Mouse (Mus musculus) testis, adult 2 months (tissue): ENCODE results near the gene Ergic1. TPM values are rescaled to one million over a fixed set of nuclear protein-coding genes. Genes with fewer than 3 reads are reported as not detected.

Experiments used
- H3K27ac ChIP-seq: fragments of 200-500 bp; 2 replicates; pipeline ENCODE4 v1.5.1; 2012; ENCODE audit warnings: low read depth, low read length; ENCODE audit not compliant: control insufficient read depth, insufficient read depth
- H3K27me3 ChIP-seq: fragments of 200-500 bp; 2 replicates; pipeline ENCODE4 v1.6.1; 2012; ENCODE audit warnings: mild to moderate bottlenecking, low read length, moderate library complexity; ENCODE audit not compliant: control insufficient read depth, insufficient read depth
- H3K36me3 ChIP-seq: fragments of 200-500 bp; 2 replicates; pipeline ENCODE4 v1.6.1; 2012; ENCODE audit warnings: mild to moderate bottlenecking, low read length; ENCODE audit not compliant: control insufficient read depth, insufficient read depth
- H3K4me1 ChIP-seq: fragments of 200-500 bp; 2 replicates; pipeline ENCODE4 v1.6.1; 2012; ENCODE audit warnings: low read length; ENCODE audit not compliant: control insufficient read depth, insufficient read depth
- H3K4me3 ChIP-seq: fragments of 200-500 bp; 2 replicates; pipeline ENCODE4 v1.5.1; 2012; ENCODE audit warnings: low read depth, mild to moderate bottlenecking, low read length, moderate library complexity, mixed read lengths; ENCODE audit not compliant: control insufficient read depth
- CTCF ChIP-seq: fragments of 200-500 bp; IDR thresholded peaks from 2 replicates; pipeline ENCODE4 v1.5.1; 2012; ENCODE audit warnings: low read depth, mild to moderate bottlenecking, inconsistent platforms, low read length, moderate library complexity; ENCODE audit not compliant: control insufficient read depth, insufficient read depth, insufficient replicate concordance
- POLR2A ChIP-seq: fragments of 200-500 bp; IDR thresholded peaks from 2 replicates; pipeline ENCODE4 v1.6.1; 2012; ENCODE audit warnings: low read depth, mild to moderate bottlenecking, inconsistent platforms, low read length, moderate library complexity; ENCODE audit not compliant: control insufficient read depth
- polyA plus RNA-seq: library from polyadenylated mRNA; depleted of rRNA; stranded (reverse); fragments of >200 nt; gene quantifications from 2 replicates; pipeline ENCODE4 v1.2.3, GENCODE M21; 2012

The Ergic1 gene
- polyA plus RNA-seq, 1 experiment = 115 TPM

DNA sequence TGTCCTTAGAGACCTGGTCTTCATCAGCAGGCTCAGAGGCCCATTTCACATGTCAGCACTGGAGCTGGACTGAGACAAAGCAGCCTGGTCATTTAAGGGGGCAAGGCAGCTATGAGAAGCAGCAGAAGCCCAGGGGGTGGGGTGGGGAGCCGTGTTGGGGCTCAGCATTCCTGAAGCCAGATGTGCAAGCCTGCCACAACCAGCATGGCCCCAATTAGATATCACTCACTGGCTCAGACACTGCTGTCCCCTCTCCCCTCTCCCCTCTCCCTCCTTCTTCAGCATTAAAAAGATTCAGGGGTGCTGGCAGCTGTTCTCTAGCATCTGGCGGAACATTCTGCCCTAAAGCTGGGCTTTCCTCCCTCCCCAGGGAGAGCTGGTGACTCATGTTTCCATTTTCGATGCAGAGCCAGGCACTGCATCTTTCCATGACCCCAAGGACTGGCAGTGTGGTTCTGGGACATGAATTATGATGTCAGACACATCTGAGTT lies 30.7 kb upstream of the Ergic1 start:
- Histone ChIP-seq H3K36me3 (no peaks in the 10 kb centered on the region), H3K27me3 (no peaks in the 10 kb centered on the region), H3K27ac (no peak overlapping the region), H3K4me3 (no peak overlapping the region), H3K4me1 (no peaks in the 10 kb centered on the region; the same call in 1 of the 2 replicates)
- no peak for TF ChIP-seq CTCF
- TF ChIP-seq POLR2A = no peak

DNA sequence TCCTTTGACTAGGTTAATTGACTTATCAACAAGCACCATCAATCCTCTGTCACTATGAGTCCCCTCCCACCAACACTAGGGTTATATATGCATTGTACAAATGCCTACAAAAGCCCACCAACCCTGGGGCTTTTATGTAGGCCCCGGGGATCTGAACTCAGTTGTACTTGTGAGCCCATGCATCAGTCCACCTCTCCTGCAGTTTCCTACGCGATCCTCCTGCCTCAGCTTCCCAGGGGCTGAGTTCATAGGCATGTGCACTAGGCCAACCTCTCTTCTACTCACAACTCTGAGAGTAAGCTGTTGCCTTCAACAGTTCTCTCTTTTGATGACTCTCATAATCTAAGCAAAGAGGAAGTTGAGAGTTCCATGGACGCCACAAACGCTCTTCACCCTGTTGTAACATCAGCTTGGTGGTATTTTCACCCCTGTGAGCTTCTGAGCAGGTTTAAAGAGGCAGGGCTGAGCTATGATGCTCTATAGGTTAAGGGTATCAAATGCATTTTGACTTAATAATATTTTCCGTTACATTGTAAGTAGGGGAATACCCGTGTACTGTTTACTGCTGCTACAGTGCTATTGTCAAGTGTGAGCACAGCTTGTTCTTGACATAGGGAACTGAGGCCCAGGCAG lies 29.8 kb upstream of the Ergic1 start:
- Histone ChIP-seq H3K4me3 (no peak overlapping the region), H3K36me3 (no peaks in the 10 kb centered on the region), H3K27me3 (no peaks in the 10 kb centered on the region), H3K27ac (no peak overlapping the region), H3K4me1 (no peaks in the 10 kb centered on the region; the same call in 1 of the 2 replicates)
- TF ChIP-seq CTCF (no peak), POLR2A (no peak)

DNA sequence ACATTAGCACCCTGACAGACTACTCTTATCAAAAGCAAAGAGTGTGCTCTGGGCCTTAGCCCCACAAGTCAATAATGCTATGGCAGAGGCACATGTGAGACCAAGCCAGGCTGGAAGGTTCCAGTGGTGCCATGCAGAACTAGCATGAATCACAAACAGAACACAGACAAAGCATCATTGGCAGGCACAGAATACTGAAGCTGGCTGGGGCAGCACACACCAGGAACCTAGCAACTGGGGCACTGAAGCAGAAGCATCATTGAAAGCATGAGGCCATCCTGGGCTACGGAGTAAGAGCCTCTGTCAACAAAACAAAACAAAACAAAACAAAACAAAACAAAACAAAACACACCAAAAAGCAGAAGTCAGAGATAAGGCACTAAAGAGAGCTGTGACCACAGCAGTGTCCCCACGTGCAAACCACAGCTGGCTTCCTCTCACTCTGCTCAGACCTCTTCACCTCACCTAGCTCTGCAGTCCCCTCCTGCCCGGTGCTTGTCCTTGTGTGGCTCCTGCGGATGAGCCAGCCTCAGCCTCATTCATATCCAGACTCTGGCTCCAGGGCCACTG lies 28.7 kb upstream of the Ergic1 start:
- Histone ChIP-seq H3K27me3 (no peaks in the 10 kb centered on the region), H3K27ac (no peak overlapping the region), H3K36me3 (no peaks in the 10 kb centered on the region), H3K4me1 (no peaks in the 10 kb centered on the region; the same call in 1 of the 2 replicates), H3K4me3 (no peak overlapping the region)
- TF ChIP-seq CTCF (no peak), POLR2A (no peak)

DNA sequence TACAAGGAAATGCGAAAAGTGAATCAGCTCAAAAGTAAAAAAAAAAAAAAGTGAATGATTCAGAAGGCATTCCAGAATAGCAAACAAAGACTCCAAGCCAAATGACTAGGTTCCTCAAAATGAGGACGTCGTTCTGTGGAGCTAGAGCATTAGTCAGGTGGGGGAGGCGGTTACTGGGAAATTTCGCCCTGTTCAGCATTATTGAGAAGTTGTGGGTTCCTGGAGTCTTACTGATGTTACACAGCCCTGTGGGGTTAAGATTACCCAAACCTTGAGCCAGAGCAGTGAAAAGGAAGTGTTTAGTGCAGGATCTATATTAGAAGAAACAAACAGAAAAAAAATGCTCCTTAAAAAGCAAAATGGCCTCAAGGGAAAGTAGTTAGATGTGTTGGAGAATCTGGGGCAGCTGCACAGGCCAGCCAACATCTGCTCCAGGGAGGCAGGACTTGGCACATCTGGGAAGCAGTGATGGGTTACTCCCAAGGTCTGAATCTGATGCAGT lies 27.4 kb upstream of the Ergic1 start:
- Histone ChIP-seq H3K4me3 (no peak overlapping the region), H3K4me1 (no peaks in the 10 kb centered on the region; the same call in 1 of the 2 replicates), H3K27me3 (no peaks in the 10 kb centered on the region), H3K36me3 (no peaks in the 10 kb centered on the region), H3K27ac (peak overlapping the region; percentile 25; the same call in 1 of the 2 replicates)
- TF ChIP-seq CTCF (no peak), POLR2A (no peak)

DNA sequence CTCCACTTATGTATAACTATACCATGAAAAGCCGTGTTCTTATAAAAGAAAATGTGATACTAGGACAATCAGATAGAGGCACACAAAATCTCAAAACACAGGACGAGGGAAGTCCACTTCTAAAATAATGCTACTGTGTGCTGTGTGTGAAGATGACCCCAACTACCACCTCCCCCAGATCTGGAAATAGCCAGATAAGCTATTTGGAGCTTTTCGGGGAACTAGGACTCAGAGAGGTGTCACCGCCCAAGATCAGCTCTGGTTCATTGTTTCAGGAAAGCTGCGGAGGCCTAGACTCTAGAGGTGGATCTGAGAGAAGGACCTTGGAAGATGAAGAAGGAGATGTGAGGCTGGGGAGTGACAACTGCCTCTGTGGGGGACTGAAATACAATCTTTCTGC lies 26.6 kb upstream of the Ergic1 start:
- Histone ChIP-seq H3K27ac (peak overlapping the region; percentile 49; the same call in 1 of the 2 replicates), H3K4me3 (no peak overlapping the region), H3K27me3 (no peaks in the 10 kb centered on the region), H3K4me1 (no peaks in the 10 kb centered on the region; the same call in 1 of the 2 replicates), H3K36me3 (no peaks in the 10 kb centered on the region)
- no peak for TF ChIP-seq CTCF
- TF ChIP-seq POLR2A = no peak

DNA sequence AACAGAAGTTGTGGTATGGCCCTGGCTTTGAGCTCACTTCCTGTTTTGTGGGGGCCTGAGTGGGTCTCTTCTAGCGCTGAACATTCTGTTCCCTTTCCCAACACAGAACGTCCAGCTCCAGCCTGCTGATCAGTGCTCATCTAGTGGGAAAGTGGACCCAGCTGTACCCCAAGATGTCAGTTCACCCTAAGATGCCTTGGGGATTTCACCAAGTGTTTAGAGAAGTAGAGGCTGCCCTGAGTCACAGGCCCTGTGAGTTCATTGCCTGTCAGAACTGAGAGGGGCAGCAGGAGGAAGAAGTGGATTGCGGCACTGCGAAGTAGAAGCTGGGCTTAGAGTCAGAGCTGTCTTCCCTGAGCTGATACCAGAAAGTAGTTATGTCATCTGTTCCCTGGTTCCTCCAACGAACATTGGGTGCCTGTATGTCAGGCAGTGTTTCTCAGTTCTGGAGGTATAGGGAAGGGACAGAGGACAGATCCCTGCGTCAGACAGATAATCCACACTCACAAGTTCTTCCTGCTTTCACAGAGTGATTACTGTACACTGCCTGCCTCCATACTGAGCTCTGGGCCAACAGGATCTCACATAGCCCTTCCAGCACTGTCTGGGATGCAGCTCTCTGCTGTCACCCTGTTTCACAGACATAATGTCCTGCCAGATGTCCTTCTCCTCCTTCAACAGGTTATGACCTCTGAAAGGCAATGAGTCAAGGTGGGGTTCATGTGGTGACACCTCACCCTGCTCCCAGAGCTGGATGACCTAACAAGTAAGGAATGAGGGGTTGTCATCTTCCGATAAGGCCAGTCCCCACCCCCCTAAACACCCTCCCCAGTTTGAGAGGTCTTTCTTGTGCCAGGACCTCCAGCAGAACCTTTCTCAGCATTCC lies 25.8 kb upstream of the Ergic1 start:
- TF ChIP-seq POLR2A (no peak), CTCF (no peak)
- H3K27me3 ChIP-seq = no peaks in the 10 kb centered on the region
- no peaks in the 10 kb centered on the region for H3K36me3 ChIP-seq
- H3K27ac ChIP-seq = peak overlapping the region; percentile 59
- no peak overlapping the region for H3K4me3 ChIP-seq
- H3K4me1 ChIP-seq = no peaks in the 10 kb centered on the region; the same call in 1 of the 2 replicates

DNA sequence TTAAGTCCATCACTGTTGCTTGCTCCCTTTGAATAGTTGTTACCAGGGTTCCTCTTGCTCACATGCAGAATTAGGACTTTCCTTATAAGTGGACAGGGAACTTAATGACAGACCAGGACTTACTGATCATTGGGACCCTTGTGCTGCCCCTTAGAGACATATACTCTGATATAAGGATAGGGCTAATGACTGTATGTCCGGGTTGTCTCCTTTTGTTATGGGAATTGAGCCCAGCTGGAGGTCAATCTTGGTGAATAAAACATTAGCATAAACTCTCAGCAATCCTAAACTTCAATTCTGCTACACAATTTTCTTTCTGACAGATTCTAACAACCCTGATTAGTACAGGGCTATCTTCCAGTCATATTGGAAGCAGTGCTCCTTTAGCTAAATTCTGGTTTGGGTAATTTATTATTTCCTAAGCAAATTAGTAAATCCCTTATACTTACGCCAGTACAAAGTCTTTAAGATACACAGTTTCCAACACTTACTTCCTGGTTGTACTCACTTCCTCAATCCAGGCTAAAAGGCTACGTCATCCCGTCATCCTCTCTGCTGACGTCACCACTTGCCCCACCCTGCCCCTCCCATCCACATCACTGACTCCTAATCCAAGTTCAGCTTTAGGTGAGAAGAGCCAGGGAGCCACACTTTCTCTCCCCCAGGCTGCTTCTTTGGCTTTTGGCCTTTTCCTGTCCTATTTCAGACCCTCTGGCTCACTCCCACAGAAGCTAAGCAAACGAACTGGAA lies 23.4 kb upstream of the Ergic1 start:
- Histone ChIP-seq H3K27ac (no peak overlapping the region), H3K27me3 (no peaks in the 10 kb centered on the region), H3K36me3 (no peaks in the 10 kb centered on the region), H3K4me3 (no peak overlapping the region), H3K4me1 (peaks cover 2% of the 10 kb centered on the region)
- no peak for TF ChIP-seq CTCF
- no peak for TF ChIP-seq POLR2A
